Mouse (Mus musculus) embryo, embryonic 11 days (tissue): ENCODE results near the gene Adcy6.

ENCODE experiments used
- DNase-seq: peaks from one replicate; pipeline ENCODE4 v3.0.0-alpha.2; 2015

Gene Adcy6

GRCm38 (mm10) chr15:98626487-98627212, 16.8 kb upstream of the Adcy6 start:
- no peak for DNase-seq

GRCm38 (mm10) chr15:98626078-98626477, 16.2 kb upstream of the Adcy6 start:
- no peak for DNase-seq

- no peak for DNase-seq
Measured at GRCm38 (mm10) chr15:98623361-98623821, 13.5 kb upstream of the Adcy6 start.

- DNase-seq: no peak
Measured at GRCm38 (mm10) chr15:98622721-98623120, 12.8 kb upstream of the Adcy6 start.

GRCm38 (mm10) chr15:98622199-98622598, 12.3 kb upstream of the Adcy6 start:
- no peak for DNase-seq

GRCm38 (mm10) chr15:98617176-98617537, 7.3 kb upstream of the Adcy6 start:
- DNase-seq: peak; percentile 85

GRCm38 (mm10) chr15:98616362-98617175, 6.7 kb upstream of the Adcy6 start:
- DNase-seq: peak; percentile 46

- no peak for DNase-seq
Measured at GRCm38 (mm10) chr15:98615751-98616150, 5.9 kb upstream of the Adcy6 start.

- no peak for DNase-seq
Measured at GRCm38 (mm10) chr15:98614971-98615370, 5.1 kb upstream of the Adcy6 start.

- no peak for DNase-seq
Measured at GRCm38 (mm10) chr15:98614551-98614950, 4.7 kb upstream of the Adcy6 start.

- no peak for DNase-seq
Measured at GRCm38 (mm10) chr15:98612229-98612628, 2.4 kb upstream of the Adcy6 start.

- DNase-seq: peak; percentile 54
Measured at GRCm38 (mm10) chr15:98610131-98610633, 306 bp upstream of the Adcy6 start.

GRCm38 (mm10) chr15:98608784-98609250, 1.1 kb downstream of the Adcy6 start:
- DNase-seq: peak; percentile 61

- DNase-seq: no peak
Measured at GRCm38 (mm10) chr15:98608058-98608783, 1.7 kb downstream of the Adcy6 start.

- DNase-seq: no peak
Measured at GRCm38 (mm10) chr15:98607557-98607956, 2.3 kb downstream of the Adcy6 start.

GRCm38 (mm10) chr15:98606739-98607138, 3.1 kb downstream of the Adcy6 start:
- DNase-seq: no peak

GRCm38 (mm10) chr15:98606051-98606536, 3.8 kb downstream of the Adcy6 start:
- no peak for DNase-seq

GRCm38 (mm10) chr15:98604041-98604575, 5.8 kb downstream of the Adcy6 start:
- DNase-seq: no peak

GRCm38 (mm10) chr15:98602921-98603458, 6.9 kb downstream of the Adcy6 start:
- DNase-seq: no peak

- DNase-seq: no peak
Measured at GRCm38 (mm10) chr15:98602191-98602881, 7.5 kb downstream of the Adcy6 start.

GRCm38 (mm10) chr15:98601832-98602190, 8.1 kb downstream of the Adcy6 start:
- no peak for DNase-seq
